Comparison of ENCODE assay signal across 8 mouse cellular contexts in the genomic region with DNA sequence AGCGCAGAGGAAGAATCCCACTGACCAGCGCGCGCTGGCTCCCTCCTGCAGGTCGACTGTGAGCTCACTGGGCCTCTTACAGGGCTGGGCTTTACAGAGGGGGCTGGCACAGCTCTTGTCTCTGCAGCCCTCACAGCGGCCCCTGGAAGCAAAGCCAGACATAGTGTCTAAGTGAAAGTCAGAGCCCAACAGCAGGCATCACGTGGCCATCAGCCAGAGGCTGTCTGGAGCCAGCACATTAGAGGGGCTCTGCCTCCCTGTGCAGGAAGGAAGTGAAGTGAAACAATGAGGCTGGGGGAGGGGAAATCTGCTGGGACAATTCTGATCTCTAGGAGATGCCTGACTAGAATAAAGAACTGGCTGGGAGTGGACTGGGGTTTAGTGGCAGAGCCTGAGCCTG. TPM values are rescaled to one million over a fixed set of nuclear protein-coding genes. Genes with fewer than 3 reads are reported as not detected.
DNase-seq lines count a peak whose midpoint lies in the region; ATAC-seq and TF ChIP-seq lines count a peak whose summit lies in the region.

No protein-coding gene starts in this region.

- H3K27me3 ChIP-seq in E14TG2a.4 (ENCODE audit: insufficient read depth, low read length): no peaks in the 10 kb centered on the region
- H3K27me3 ChIP-seq in forebrain, embryonic 13.5 days: no peaks in the 10 kb centered on the region
- H3K27me3 ChIP-seq in hindbrain, embryonic 12.5 days: no peaks in the 10 kb centered on the region
- H3K27me3 ChIP-seq in midbrain, embryonic 10.5 days (ENCODE audit: low read depth, poor library complexity, severe bottlenecking): no peaks in the 10 kb centered on the region
- no peaks in the 10 kb centered on the region for H3K27me3 ChIP-seq in stomach, embryonic 16.5 days (ENCODE audit: control insufficient read depth, insufficient read depth, low read length)

- peak; percentile 23 for DNase-seq in T-cell, adult 2 months (ENCODE audit: low spot score)
- DNase-seq in left cerebral cortex, postnatal 4 days: peak; percentile 93
- peak; percentile 82 for DNase-seq in midbrain, embryonic 10.5 days (ENCODE audit: low spot score)
- DNase-seq in c-Kit-positive CD71-positive TER-119-positive erythroid progenitor cells, embryonic 14.5 days (ENCODE audit: low spot score): no peak

- H3K4me3 ChIP-seq in E14TG2a.4 (replicated peaks; ENCODE audit: low read length): peak overlapping the region; percentile 49
- no peak overlapping the region for H3K4me3 ChIP-seq in forebrain, embryonic 13.5 days
- H3K4me3 ChIP-seq in hindbrain, embryonic 12.5 days: no peak overlapping the region
- peak overlapping the region; percentile 26; the same call in 1 of the 2 replicates for H3K4me3 ChIP-seq in midbrain, embryonic 10.5 days
- H3K4me3 ChIP-seq in stomach, embryonic 16.5 days (replicated peaks; ENCODE audit: low read length): no peak overlapping the region

- H3K4me2 ChIP-seq in forebrain, embryonic 13.5 days: peak overlapping the region; percentile 12; the same call in 1 of the 2 replicates
- peak overlapping the region; percentile 36 for H3K4me2 ChIP-seq in hindbrain, embryonic 12.5 days (replicated peaks)
- peak overlapping the region; percentile 30; the same call in 1 of the 2 replicates for H3K4me2 ChIP-seq in stomach, embryonic 16.5 days (ENCODE audit: low read depth, low read length)

- H3K9me3 ChIP-seq in E14TG2a.4 (ENCODE audit: low read length): no peaks in the 10 kb centered on the region
- H3K9me3 ChIP-seq in forebrain, embryonic 13.5 days (replicated peaks): no peaks in the 10 kb centered on the region
- no peaks in the 10 kb centered on the region for H3K9me3 ChIP-seq in hindbrain, embryonic 12.5 days (replicated peaks)
- H3K9me3 ChIP-seq in midbrain, embryonic 10.5 days (replicated peaks): no peaks in the 10 kb centered on the region
- no peaks in the 10 kb centered on the region for H3K9me3 ChIP-seq in stomach, embryonic 16.5 days (replicated peaks; ENCODE audit: control insufficient read depth, low read length)

- WGBS in forebrain, embryonic 13.5 days: 5% methylated on average over 7 of the region's 7 CpGs
- WGBS in hindbrain, embryonic 12.5 days: 3% methylated on average over 7 of the region's 7 CpGs
- 12% methylated on average over 7 of the region's 7 CpGs for WGBS in midbrain, embryonic 10.5 days
- WGBS in stomach, embryonic 16.5 days: 12% methylated on average over 7 of the region's 7 CpGs

- ATAC-seq in forebrain, embryonic 13.5 days: peak; percentile 88
- peak; percentile 92 for ATAC-seq in hindbrain, embryonic 12.5 days (ENCODE audit: low FRiP score)
- peak; percentile 87 for ATAC-seq in stomach, embryonic 16.5 days (ENCODE audit: insufficient read depth, low FRiP score)

- TF ChIP-seq CTCF in E14TG2a.4 (conservative IDR thresholded peaks at IDR 0.05; ENCODE audit: low read length): no peak

- intact Hi-C loops in left cerebral cortex, postnatal 4 days (cut with DNase I): no loop called here

- H3K36me3 ChIP-seq in E14TG2a.4 (ENCODE audit: insufficient read depth, low read length): no peaks in the 10 kb centered on the region
- no peaks in the 10 kb centered on the region for H3K36me3 ChIP-seq in forebrain, embryonic 13.5 days (ENCODE audit: poor library complexity, severe bottlenecking)
- H3K36me3 ChIP-seq in hindbrain, embryonic 12.5 days: no peaks in the 10 kb centered on the region
- H3K36me3 ChIP-seq in midbrain, embryonic 10.5 days: no peaks in the 10 kb centered on the region
- no peaks in the 10 kb centered on the region for H3K36me3 ChIP-seq in stomach, embryonic 16.5 days (ENCODE audit: control insufficient read depth, insufficient read depth, low read length)

- H3K27ac ChIP-seq in forebrain, embryonic 13.5 days: peak overlapping the region; percentile 64
- peak overlapping the region; percentile 79 for H3K27ac ChIP-seq in hindbrain, embryonic 12.5 days
- H3K27ac ChIP-seq in midbrain, embryonic 10.5 days (replicated peaks): peak overlapping the region; percentile 88
- peak overlapping the region; percentile 58 for H3K27ac ChIP-seq in stomach, embryonic 16.5 days (ENCODE audit: low read length)

- H3K9ac ChIP-seq in forebrain, embryonic 13.5 days: no peak overlapping the region
- H3K9ac ChIP-seq in hindbrain, embryonic 12.5 days: no peak overlapping the region
- peak overlapping the region; percentile 47; the same call in 1 of the 2 replicates for H3K9ac ChIP-seq in stomach, embryonic 16.5 days (ENCODE audit: low read length)

- H3K4me1 ChIP-seq in E14TG2a.4 (replicated peaks; ENCODE audit: low read depth, low read length): peaks cover 87% of the 10 kb centered on the region
- peaks cover 17% of the 10 kb centered on the region for H3K4me1 ChIP-seq in forebrain, embryonic 13.5 days
- peaks cover 25% of the 10 kb centered on the region for H3K4me1 ChIP-seq in hindbrain, embryonic 12.5 days
- H3K4me1 ChIP-seq in midbrain, embryonic 10.5 days: peaks cover 56% of the 10 kb centered on the region
- H3K4me1 ChIP-seq in stomach, embryonic 16.5 days (ENCODE audit: control insufficient read depth, insufficient read depth, low read length): peaks cover 14% of the 10 kb centered on the region

RNA-seq across cellular contexts. Expression of gene Tmem40, which starts 2.0 kb away (rescaled TPM):
- polyA plus RNA-seq in forebrain, embryonic 13.5 days (2015; fragmentation: Nextera tagmentation; extraction: Ambion mirVana): 0.78 and 0.84 TPM in 2 replicates
- polyA plus RNA-seq in hindbrain, embryonic 12.5 days (2016; fragmentation: Nextera tagmentation; extraction: Ambion mirVana): 1.1 and 2.0 TPM in 2 replicates
- 1 to 10 TPM in 1 of 2 experiments, under 1 TPM in 1; 0.60 to 1.2 TPM for total RNA-seq in left cerebral cortex, postnatal 4 days (2021)
- 1.6 and 1.9 TPM in 2 replicates for polyA plus RNA-seq in midbrain, embryonic 10.5 days (2016; fragmentation: Nextera tagmentation; extraction: Ambion mirVana)
- polyA plus RNA-seq in stomach, embryonic 16.5 days (2015; fragmentation: Nextera tagmentation; extraction: Ambion mirVana): 34.2 and 42.3 TPM in 2 replicates

RNA-seq across cellular contexts. Expression of gene Cand2, which starts 10.2 kb away (rescaled TPM):
- 23.8 and 26.5 TPM in 2 replicates for polyA plus RNA-seq in forebrain, embryonic 13.5 days (2015; fragmentation: Nextera tagmentation; extraction: Ambion mirVana)
- polyA plus RNA-seq in hindbrain, embryonic 12.5 days (2016; fragmentation: Nextera tagmentation; extraction: Ambion mirVana): 35.6 and 37.3 TPM in 2 replicates
- total RNA-seq in left cerebral cortex, postnatal 4 days (2021): 1 to 10 TPM; 8.3 to 8.5 TPM
- polyA plus RNA-seq in midbrain, embryonic 10.5 days (2016; fragmentation: Nextera tagmentation; extraction: Ambion mirVana): 56.3 and 57.3 TPM in 2 replicates
- polyA plus RNA-seq in stomach, embryonic 16.5 days (2015; fragmentation: Nextera tagmentation; extraction: Ambion mirVana): 19.6 and 22.6 TPM in 2 replicates

RNA-seq across cellular contexts. Expression of gene Rpl32, which starts 44.4 kb away (rescaled TPM):
- 1,595 and 1,910 TPM in 2 replicates for polyA plus RNA-seq in forebrain, embryonic 13.5 days (2015; fragmentation: Nextera tagmentation; extraction: Ambion mirVana)
- polyA plus RNA-seq in hindbrain, embryonic 12.5 days (2016; fragmentation: Nextera tagmentation; extraction: Ambion mirVana): 1,424 and 1,629 TPM in 2 replicates
- total RNA-seq in left cerebral cortex, postnatal 4 days (2021): 100 to 1,000 TPM; 842 to 903 TPM
- polyA plus RNA-seq in midbrain, embryonic 10.5 days (2016; fragmentation: Nextera tagmentation; extraction: Ambion mirVana): 1,558 and 1,869 TPM in 2 replicates
- polyA plus RNA-seq in stomach, embryonic 16.5 days (2015; fragmentation: Nextera tagmentation; extraction: Ambion mirVana): 1,851 and 2,115 TPM in 2 replicates

Comparison
In these comparisons a context has a peak if more than half of its experiments do, and no peak if none do; other contexts are left out.
1. H3K4me3 ChIP-seq: peak in E14TG2a.4 (single experiment) and midbrain, embryonic 10.5 days (single experiment); none in forebrain, embryonic 13.5 days (single experiment), hindbrain, embryonic 12.5 days (single experiment) and stomach, embryonic 16.5 days (single experiment).
2. RNA of gene Tmem40, which starts 2.0 kb away (polyA plus RNA-seq): 34.2 to 42.3 TPM in stomach, embryonic 16.5 days; 1.6 to 1.9 TPM in midbrain, embryonic 10.5 days, 1.1 to 2.0 TPM in hindbrain, embryonic 12.5 days and 0.78 to 0.84 TPM in forebrain, embryonic 13.5 days; every median in the first group is over 10 times any median in the second.
3. Peak in every context shown above with its lines, with median percentiles within 50 percentile points of each other: ATAC-seq, H3K27ac ChIP-seq and H3K4me2 ChIP-seq.